In the genomic region with DNA sequence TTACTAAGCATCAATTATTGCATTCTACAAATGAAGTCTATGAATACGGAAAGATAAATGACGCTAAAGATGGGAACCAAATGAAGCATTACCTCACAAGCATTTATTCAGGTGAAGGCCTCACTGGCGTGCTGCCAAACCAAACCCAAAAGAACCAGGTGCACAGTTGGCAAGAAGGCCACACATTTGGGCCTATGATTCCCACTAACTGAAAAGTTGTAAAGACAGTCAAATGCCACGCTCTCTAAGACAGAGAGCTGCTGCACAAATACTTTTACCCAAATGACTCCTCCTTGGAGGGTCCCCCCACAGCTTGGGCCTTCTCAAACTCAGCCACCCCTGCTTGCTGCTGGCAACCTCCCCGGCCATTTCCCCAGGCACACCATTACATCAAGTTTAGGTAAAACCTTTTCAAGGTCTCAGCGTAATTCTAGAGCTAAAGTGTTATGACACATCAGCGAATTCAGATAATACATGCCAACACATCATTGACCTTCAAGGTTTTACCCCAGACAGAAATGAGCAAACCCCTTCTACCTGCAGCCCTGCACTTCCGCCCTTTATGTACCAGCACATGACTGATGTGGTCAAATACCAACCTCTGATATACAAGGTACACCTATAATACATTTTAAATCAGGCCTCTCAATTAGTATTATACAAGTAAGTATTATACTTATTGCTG, we compare ENCODE assay signal across 8 mouse cellular contexts. TPM values are rescaled to one million over a fixed set of nuclear protein-coding genes. Genes with fewer than 3 reads are reported as not detected.
DNase-seq lines count a peak whose midpoint lies in the region; ATAC-seq and TF ChIP-seq lines count a peak whose summit lies in the region.

No protein-coding gene starts in this region.

- TF ChIP-seq CTCF in intestine, postnatal 0 days (IDR thresholded peaks at IDR 0.05; ENCODE audit: low read depth) = no peak

- peak; percentile 33 for DNase-seq in 416B (ENCODE audit: low read depth)
- peak; percentile 43 to 67 for DNase-seq in cerebellum, postnatal 25 days
- DNase-seq in midbrain, embryonic 14.5 days = no peak
- DNase-seq in adipocyte (ENCODE audit: low spot score) = no peak
- no peak for DNase-seq in right cerebral cortex, postnatal 36 days (ENCODE audit: low spot score in 2 of 2)

- H3K9ac ChIP-seq in intestine, postnatal 0 days (ENCODE audit: low read depth, low read length) = peak overlapping the region; percentile 88
- peak overlapping the region; percentile 94 for H3K9ac ChIP-seq in midbrain, embryonic 14.5 days (replicated peaks; ENCODE audit: low read length)

- H3K4me1 ChIP-seq in erythroblast, embryonic 14.5 days (ENCODE audit: control insufficient read depth) = peaks cover 59% of the 10 kb centered on the region
- peaks cover 15% of the 10 kb centered on the region for H3K4me1 ChIP-seq in intestine, postnatal 0 days (replicated peaks; ENCODE audit: control insufficient read depth, insufficient read depth, low read length)
- peaks cover 34% of the 10 kb centered on the region for H3K4me1 ChIP-seq in midbrain, embryonic 14.5 days (ENCODE audit: control insufficient read depth, insufficient read depth, low read length)

- peak overlapping the region; percentile 57 for H3K27ac ChIP-seq in intestine, postnatal 0 days (ENCODE audit: low read depth, low read length)
- H3K27ac ChIP-seq in midbrain, embryonic 14.5 days (replicated peaks; ENCODE audit: low read depth, low read length) = no peak overlapping the region

- peaks cover 56% of the 10 kb centered on the region for H3K36me3 ChIP-seq in erythroblast, embryonic 14.5 days (ENCODE audit: control insufficient read depth)
- peaks cover 41% of the 10 kb centered on the region for H3K36me3 ChIP-seq in intestine, postnatal 0 days (ENCODE audit: control insufficient read depth, insufficient read depth)
- peaks cover 48% of the 10 kb centered on the region for H3K36me3 ChIP-seq in midbrain, embryonic 14.5 days (ENCODE audit: control insufficient read depth, insufficient read depth, low read length)

- no peaks in the 10 kb centered on the region for H3K9me3 ChIP-seq in erythroblast, embryonic 14.5 days (ENCODE audit: control insufficient read depth, low read length)
- no peaks in the 10 kb centered on the region for H3K9me3 ChIP-seq in intestine, postnatal 0 days (ENCODE audit: control insufficient read depth)
- no peaks in the 10 kb centered on the region for H3K9me3 ChIP-seq in midbrain, embryonic 14.5 days (ENCODE audit: control insufficient read depth, low read length)

- peak overlapping the region; percentile 75 for H3K4me3 ChIP-seq in erythroblast, embryonic 14.5 days (replicated peaks)
- H3K4me3 ChIP-seq in intestine, postnatal 0 days (ENCODE audit: low read depth, low read length) = peak overlapping the region; percentile 84
- H3K4me3 ChIP-seq in midbrain, embryonic 14.5 days (replicated peaks; ENCODE audit: low read depth, low read length) = peak overlapping the region; percentile 86

- H3K27me3 ChIP-seq in erythroblast, embryonic 14.5 days (ENCODE audit: control insufficient read depth) = no peaks in the 10 kb centered on the region
- H3K27me3 ChIP-seq in intestine, postnatal 0 days (replicated peaks; ENCODE audit: control insufficient read depth, insufficient read depth, low read length) = no peaks in the 10 kb centered on the region
- no peaks in the 10 kb centered on the region for H3K27me3 ChIP-seq in midbrain, embryonic 14.5 days (ENCODE audit: control insufficient read depth, insufficient read depth, low read length)

- ATAC-seq in erythroblast, adult 5-6 weeks (replicated peaks; ENCODE audit: low FRiP score, poor library complexity, severe bottlenecking) = no peak
- no peak for ATAC-seq in intestine, postnatal 0 days
- no peak for ATAC-seq in midbrain, embryonic 14.5 days (ENCODE audit: low FRiP score, low TSS enrichment)

- peak overlapping the region; percentile 75 for H3K4me2 ChIP-seq in intestine, postnatal 0 days (replicated peaks; ENCODE audit: low read depth)
- H3K4me2 ChIP-seq in midbrain, embryonic 14.5 days (ENCODE audit: low read length) = peak overlapping the region; percentile 93

- WGBS in intestine, postnatal 0 days = 22% methylated on average over 8 of the region's 8 CpGs
- WGBS in midbrain, embryonic 14.5 days = 52% methylated on average over 8 of the region's 8 CpGs

RNA-seq across cellular contexts. Expression of a gene that starts 1.5 kb away (rescaled TPM):
- 0.82 and 1.2 TPM in 2 replicates for polyA plus RNA-seq in erythroblast, embryonic 14.5 days (2012)
- 46.4 and 64.4 TPM in 2 replicates for total RNA-seq in erythroblast, adult 5-6 weeks (2015; ENCODE audit: low replicate concordance)
- total RNA-seq in erythroblast, adult 5-6 weeks (2017; ENCODE audit: low replicate concordance) = 52.9 and 60.9 TPM in 2 replicates
- 36.3 and 36.7 TPM in 2 replicates for polyA plus RNA-seq in intestine, postnatal 0 days (2015; fragmentation: Nextera tagmentation; extraction: Ambion mirVana)
- 52.3 and 54.1 TPM in 2 replicates for polyA plus RNA-seq in midbrain, embryonic 14.5 days (2014; fragmentation: Nextera tagmentation; extraction: Ambion mirVana)

RNA-seq across cellular contexts. Expression of a gene that starts 5.4 kb away (rescaled TPM):
- not detected in 2 replicates for polyA plus RNA-seq in erythroblast, embryonic 14.5 days (2012)
- total RNA-seq in erythroblast, adult 5-6 weeks (2015; ENCODE audit: low replicate concordance) = 1.7 TPM in 1 of 2 replicates, not detected in the other
- 1.4 TPM in 1 of 2 replicates, not detected in the other for total RNA-seq in erythroblast, adult 5-6 weeks (2017; ENCODE audit: low replicate concordance)
- polyA plus RNA-seq in intestine, postnatal 0 days (2015; fragmentation: Nextera tagmentation; extraction: Ambion mirVana) = 0.04 and 0.05 TPM in 2 replicates
- 0.16 and 0.23 TPM in 2 replicates for polyA plus RNA-seq in midbrain, embryonic 14.5 days (2014; fragmentation: Nextera tagmentation; extraction: Ambion mirVana)

RNA-seq across cellular contexts. Expression of a gene that starts 33.1 kb away (rescaled TPM):
- polyA plus RNA-seq in erythroblast, embryonic 14.5 days (2012) = 0.07 and 0.27 TPM in 2 replicates
- total RNA-seq in erythroblast, adult 5-6 weeks (2015; ENCODE audit: low replicate concordance) = 25.6 and 25.9 TPM in 2 replicates
- 25.6 TPM in 2 replicates for total RNA-seq in erythroblast, adult 5-6 weeks (2017; ENCODE audit: low replicate concordance)
- polyA plus RNA-seq in intestine, postnatal 0 days (2015; fragmentation: Nextera tagmentation; extraction: Ambion mirVana) = 148 and 153 TPM in 2 replicates
- polyA plus RNA-seq in midbrain, embryonic 14.5 days (2014; fragmentation: Nextera tagmentation; extraction: Ambion mirVana) = 46.8 and 52.7 TPM in 2 replicates

Comparison
In these comparisons a context has a peak if more than half of its experiments do, and no peak if none do; other contexts are left out.
1. DNase-seq: peak in 416B (single experiment) and cerebellum, postnatal 25 days (2 of 2); none in midbrain, embryonic 14.5 days (single experiment), adipocyte (single experiment) and right cerebral cortex, postnatal 36 days (0 of 2).
2. RNA of a gene that starts 1.5 kb away (polyA plus RNA-seq): 52.3 to 54.1 TPM in midbrain, embryonic 14.5 days and 36.3 to 36.7 TPM in intestine, postnatal 0 days; 0.82 to 1.2 TPM in erythroblast, embryonic 14.5 days; every median in the first group is over 10 times any median in the second.
3. RNA of a gene that starts 33.1 kb away (polyA plus RNA-seq): 148 to 153 TPM in intestine, postnatal 0 days and 46.8 to 52.7 TPM in midbrain, embryonic 14.5 days; 0.07 to 0.27 TPM in erythroblast, embryonic 14.5 days; every median in the first group is over 10 times any median in the second.
4. Peak in every context shown above with its lines, with median percentiles within 50 percentile points of each other: H3K4me3 ChIP-seq.